Mouse (Mus musculus): Measurements from ENCODE around the gene H2al1j.
"Not testable (repeated sequence)": the region's sequence is repeated elsewhere in the genome, so short reads cannot be mapped to it uniquely, and the experiment has no call there.

The H2al1j gene

GRCm38 (mm10) chrX:11327522-11327921 lies at the start of gene H2al1j:
Gene H2al1j (plus strand): TSS chrX:11327822.
- DNase-seq (ENCODE audit: low spot score in 2 of 2): not testable (repeated sequence)

- DNase-seq (ENCODE audit: low spot score in 2 of 2): no peak
Measured at GRCm38 (mm10) chrX:11280741-11281140, 46.9 kb upstream of the H2al1j start.

GRCm38 (mm10) chrX:11288306-11288882 lies 39.2 kb upstream of the H2al1j start:
- DNase-seq (ENCODE audit: low spot score in 2 of 2): no peak

GRCm38 (mm10) chrX:11289244-11289643 lies 38.4 kb upstream of the H2al1j start:
- no peak for DNase-seq (ENCODE audit: low spot score in 2 of 2)

GRCm38 (mm10) chrX:11298957-11299356 lies 28.7 kb upstream of the H2al1j start, which contains the start of gene H2al1a:
Gene H2al1a (plus strand): TSS chrX:11299257.
- not testable (repeated sequence) for DNase-seq (ENCODE audit: low spot score in 2 of 2)

GRCm38 (mm10) chrX:11302132-11302531 lies 25.5 kb upstream of the H2al1j start, which contains the start of gene H2al1b:
Gene H2al1b (plus strand): TSS chrX:11302432.
- not testable (repeated sequence) for DNase-seq (ENCODE audit: low spot score in 2 of 2)

- DNase-seq (ENCODE audit: low spot score in 2 of 2): not testable (repeated sequence)
Measured at GRCm38 (mm10) chrX:11305355-11305754, 22.3 kb upstream of the H2al1j start, which contains the start of gene H2al1c. Gene H2al1c (plus strand): TSS chrX:11305655.

- DNase-seq (ENCODE audit: low spot score in 2 of 2): not testable (repeated sequence)
Measured at GRCm38 (mm10) chrX:11308524-11308923, 19.1 kb upstream of the H2al1j start, which contains the start of gene H2al1d. Gene H2al1d (plus strand): TSS chrX:11308824.

- DNase-seq (ENCODE audit: low spot score in 2 of 2): not testable (repeated sequence)
Measured at GRCm38 (mm10) chrX:11311634-11312033, 16.0 kb upstream of the H2al1j start, which contains the start of gene H2al1e. Gene H2al1e (plus strand): TSS chrX:11311934.

GRCm38 (mm10) chrX:11314858-11315257 lies 12.8 kb upstream of the H2al1j start, which contains the start of gene H2al1f:
Gene H2al1f (plus strand): TSS chrX:11315158.
- DNase-seq (ENCODE audit: low spot score in 2 of 2): not testable (repeated sequence)

- DNase-seq (ENCODE audit: low spot score in 2 of 2): not testable (repeated sequence)
Measured at GRCm38 (mm10) chrX:11317956-11318355, 9.7 kb upstream of the H2al1j start, which contains the start of gene H2al1g. Gene H2al1g (plus strand): TSS chrX:11318256.

GRCm38 (mm10) chrX:11321192-11321591 lies 6.4 kb upstream of the H2al1j start, which contains the start of gene H2al1h:
Gene H2al1h (plus strand): TSS chrX:11321492.
- not testable (repeated sequence) for DNase-seq (ENCODE audit: low spot score in 2 of 2)

GRCm38 (mm10) chrX:11324359-11324758 lies 3.3 kb upstream of the H2al1j start, which contains the start of gene H2al1i:
Gene H2al1i (plus strand): TSS chrX:11324659.
- DNase-seq (ENCODE audit: low spot score in 2 of 2): not testable (repeated sequence)

- no peak for DNase-seq (ENCODE audit: low spot score in 2 of 2)
Measured at GRCm38 (mm10) chrX:11345762-11346161, 18.1 kb downstream of the H2al1j start.

- DNase-seq (ENCODE audit: low spot score in 2 of 2): no peak
Measured at GRCm38 (mm10) chrX:11346756-11347155, 19.1 kb downstream of the H2al1j start.

GRCm38 (mm10) chrX:11360823-11361222 lies 33.2 kb downstream of the H2al1j start:
- DNase-seq (ENCODE audit: low spot score in 2 of 2): no peak

GRCm38 (mm10) chrX:11361261-11361660 lies 33.6 kb downstream of the H2al1j start:
- no peak for DNase-seq (ENCODE audit: low spot score in 2 of 2)

- no peak for DNase-seq (ENCODE audit: low spot score in 2 of 2)
Measured at GRCm38 (mm10) chrX:11363890-11364289, 36.3 kb downstream of the H2al1j start.

GRCm38 (mm10) chrX:11365151-11365550 lies 37.5 kb downstream of the H2al1j start:
- no peak for DNase-seq (ENCODE audit: low spot score in 2 of 2)
